Mouse (Mus musculus) C2C12 (cell line): ENCODE data around the gene Sftpa1. TPM values are rescaled to one million over a fixed set of nuclear protein-coding genes. Genes with fewer than 3 reads are reported as not detected.

ENCODE experiments used
- H3K27me3 ChIP-seq: one replicate; pipeline ENCODE4 v1.6.1; 2011; ENCODE audit not compliant: control insufficient read depth, insufficient read depth, insufficient read length
- H3K36me3 ChIP-seq: one replicate; pipeline ENCODE4 v1.6.1; 2011; ENCODE audit not compliant: control insufficient read depth, insufficient read depth
- H3K4me3 ChIP-seq: one replicate; pipeline ENCODE4 v1.5.1; 2011; ENCODE audit warnings: mild to moderate bottlenecking, control low read depth; ENCODE audit not compliant: poor library complexity, insufficient read depth, severe bottlenecking
- H3K79me2 ChIP-seq: one replicate; pipeline ENCODE4 v1.6.1; 2011; ENCODE audit not compliant: control insufficient read depth, insufficient read depth
- H3K79me3 ChIP-seq: one replicate; pipeline ENCODE4 v1.6.1; 2011; ENCODE audit warnings: low read depth, control low read depth
- H3ac ChIP-seq: one replicate; pipeline ENCODE3; 2011; ENCODE audit warnings: low read depth; ENCODE audit not compliant: control insufficient read depth, insufficient read length
- CEBPB ChIP-seq: IDR thresholded peaks from one replicate; pipeline ENCODE4 v1.6.1; 2011; ENCODE audit warnings: low read depth, mild to moderate bottlenecking, control low read depth, moderate library complexity
- CTCF ChIP-seq: IDR thresholded peaks from one replicate; pipeline ENCODE4 v1.5.1; 2011; ENCODE audit not compliant: control insufficient read depth, insufficient read depth, insufficient read length
- FOSL1 ChIP-seq: IDR thresholded peaks from one replicate; pipeline ENCODE4 v1.8.0; 2011; ENCODE audit warnings: mild to moderate bottlenecking, low read length; ENCODE audit not compliant: poor library complexity, insufficient read depth, severe bottlenecking
- MAX ChIP-seq: IDR thresholded peaks from one replicate; pipeline ENCODE4 v1.6.1; 2011; ENCODE audit warnings: mild to moderate bottlenecking, control low read depth
- MYOD1 ChIP-seq: IDR thresholded peaks from one replicate; pipeline ENCODE4 v1.6.1; 2011; ENCODE audit warnings: low read depth; ENCODE audit not compliant: control insufficient read depth, insufficient read length
- MYOG ChIP-seq: IDR thresholded peaks from one replicate; pipeline ENCODE4 v1.6.1; 2011; ENCODE audit not compliant: control insufficient read depth, insufficient read length; ENCODE audit errors: extremely low read depth
- USF1 ChIP-seq: IDR thresholded peaks from one replicate; pipeline ENCODE4 v1.6.1; 2011; ENCODE audit warnings: low read depth, mild to moderate bottlenecking, control low read depth, moderate library complexity
- long read RNA-seq, 2 experiments: library from polyadenylated mRNA; unstranded; transcript quantifications; one replicate each; pipeline ENCODE4 v2.0.0; 2019 to 2020
- polyA plus RNA-seq: library from polyadenylated mRNA; unstranded; fragments of >200 nt; fragmentation: generic; extraction: Trizol; gene quantifications from one replicate; pipeline ENCODE4 v1.2.1, GENCODE M21; 2012; ENCODE audit warnings: missing spikeins

Gene Sftpa1
- not detected for polyA plus RNA-seq
- long read RNA-seq, experiment 1, result 0 reads
- long read RNA-seq, experiment 2, result 0 reads

DNA sequence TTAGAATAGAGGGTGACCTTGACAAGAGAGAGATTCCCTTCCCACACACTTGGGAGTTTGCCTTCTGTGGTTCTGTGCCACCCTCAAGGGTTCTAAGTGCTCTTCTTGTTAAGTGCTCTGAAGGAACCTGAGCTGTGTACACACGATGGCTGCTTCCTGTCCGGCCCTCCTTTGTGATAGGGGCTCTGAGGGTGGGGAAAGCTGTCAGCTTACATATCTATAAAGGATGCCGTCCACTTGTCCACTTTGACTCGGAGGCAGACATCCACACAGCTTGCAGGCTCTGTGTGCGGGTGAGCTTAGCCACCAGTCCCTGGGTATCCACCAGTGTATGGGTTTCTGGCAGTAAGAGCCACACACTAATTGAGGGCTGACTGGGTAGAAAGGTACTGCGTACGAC lies at the start of gene Sftpa1:
Sftpa1 (plus strand) TSS at position 243 of the 400 bp plus-strand sequence.
- Histone ChIP-seq H3K4me3 (no peak within 1 kb of the TSS), H3K36me3 (no peaks in the 10 kb centered on the region), H3ac (no peak within 1 kb of the TSS), H3K27me3 (no peaks in the 10 kb centered on the region), H3K79me2 (no peaks in the 10 kb centered on the region), H3K79me3 (no peaks in the 10 kb centered on the region)
- no peak for TF ChIP-seq MAX

DNA sequence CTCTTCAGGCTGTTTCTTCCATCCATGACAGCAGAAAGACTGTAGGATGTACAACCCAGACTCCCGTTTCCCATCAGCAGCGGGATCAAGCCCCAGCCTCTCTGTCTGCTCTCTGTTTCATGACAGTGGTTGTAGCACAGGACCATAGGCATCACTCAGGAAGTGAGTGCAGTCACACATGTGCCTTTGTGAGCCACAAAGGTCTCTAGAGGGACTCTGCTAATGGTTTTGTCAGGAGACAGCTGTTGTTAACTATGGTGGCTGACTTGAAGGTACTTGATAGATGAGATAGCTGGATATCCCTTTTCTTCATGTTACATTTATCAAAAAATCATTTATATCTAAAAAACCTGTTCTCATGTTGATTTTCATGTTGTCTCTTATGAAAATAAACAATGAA lies 49.2 kb upstream of the Sftpa1 start:
- no peaks in the 10 kb centered on the region for H3K27me3 ChIP-seq

DNA sequence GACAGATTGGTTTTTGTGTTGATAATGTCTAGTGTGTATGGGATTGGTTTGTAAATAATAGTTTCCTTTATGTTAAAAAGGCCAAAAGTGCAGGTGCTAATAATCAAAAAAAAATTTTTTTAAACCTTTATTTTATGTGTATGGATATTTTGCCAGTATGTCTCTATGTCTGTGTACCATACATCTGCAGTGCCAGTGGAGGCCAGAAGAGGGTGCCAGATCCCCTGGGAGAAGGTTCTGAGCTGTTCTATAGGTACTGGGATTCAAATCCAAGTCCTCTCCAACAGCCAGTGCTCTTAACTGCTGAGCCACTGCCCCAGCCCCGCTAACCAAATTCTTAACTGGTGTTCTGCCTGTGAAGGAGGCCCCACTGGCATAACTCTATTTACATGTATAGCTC lies 44.1 kb upstream of the Sftpa1 start:
- TF ChIP-seq CEBPB (no peak), MYOG (no peak), MAX (no peak), CTCF (no peak)
- H3K4me3 ChIP-seq, result no peak overlapping the region

More for the DNA sequence above, 49.2 kb upstream of the Sftpa1 start:
- no peaks in the 10 kb centered on the region for H3K36me3 ChIP-seq
- H3K79me2 ChIP-seq, result no peaks in the 10 kb centered on the region
- no peak overlapping the region for H3K4me3 ChIP-seq
- H3ac ChIP-seq, result no peak overlapping the region
- H3K79me3 ChIP-seq, result no peaks in the 10 kb centered on the region
- no peak for TF ChIP-seq USF1
- no peak for TF ChIP-seq CEBPB
- TF ChIP-seq MAX, result no peak
- TF ChIP-seq MYOD1, result no peak
- TF ChIP-seq FOSL1, result no peak
- TF ChIP-seq CTCF, result no peak
- TF ChIP-seq MYOG, result no peak

DNA sequence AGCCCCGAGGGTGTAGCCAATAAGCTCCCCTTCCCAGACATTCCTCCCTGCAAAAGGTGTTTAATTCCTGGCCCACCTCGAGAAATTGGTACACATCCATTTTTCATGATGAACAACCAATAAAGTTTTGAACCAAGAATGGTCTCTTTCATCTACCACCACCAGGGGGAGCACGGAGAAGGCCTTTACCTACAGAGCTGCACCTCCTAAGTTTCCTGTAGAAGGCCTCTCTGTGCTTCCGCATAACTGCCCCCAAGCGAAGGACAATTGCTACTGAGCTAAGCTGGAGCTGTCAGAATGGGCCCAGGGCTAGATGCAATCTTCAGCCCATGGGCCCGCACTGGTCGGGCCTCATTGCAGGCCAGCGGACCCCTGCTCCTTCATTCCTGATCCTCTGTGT lies 40.8 kb upstream of the Sftpa1 start:
- Histone ChIP-seq H3K36me3 (no peaks in the 10 kb centered on the region), H3K79me3 (no peaks in the 10 kb centered on the region), H3K27me3 (peaks cover 3% of the 10 kb centered on the region), H3K4me3 (no peak overlapping the region), H3K79me2 (no peaks in the 10 kb centered on the region), H3ac (no peak overlapping the region)
- TF ChIP-seq USF1 (no peak), CTCF (no peak), MYOD1 (no peak), MAX (no peak), FOSL1 (no peak), CEBPB (no peak), MYOG (no peak)

More for the DNA sequence above, 44.1 kb upstream of the Sftpa1 start:
- Histone ChIP-seq H3ac (no peak overlapping the region), H3K79me2 (no peaks in the 10 kb centered on the region), H3K79me3 (no peaks in the 10 kb centered on the region), H3K27me3 (peaks cover 3% of the 10 kb centered on the region), H3K36me3 (no peaks in the 10 kb centered on the region)

DNA sequence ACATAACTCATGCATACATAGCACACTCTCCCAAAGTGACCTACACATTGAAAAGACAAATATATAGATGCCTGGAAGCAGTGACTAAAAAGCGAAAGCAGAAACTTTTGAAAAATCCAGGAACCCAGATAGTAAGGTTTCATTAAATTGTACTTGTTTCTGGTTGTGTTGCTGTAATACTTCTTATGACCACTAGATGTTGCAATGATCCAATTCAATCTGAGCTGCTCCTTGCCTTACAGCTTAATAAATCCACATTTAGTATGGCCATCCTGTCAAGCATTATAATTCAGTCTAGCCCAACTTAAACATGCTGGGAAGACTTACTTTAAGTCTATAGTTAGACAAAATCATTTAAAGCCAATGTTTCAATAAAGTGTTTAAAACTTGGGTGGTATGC lies 37.5 kb upstream of the Sftpa1 start:
- TF ChIP-seq MYOG (no peak), CEBPB (no peak), MAX (no peak)
- H3K36me3 ChIP-seq, result no peaks in the 10 kb centered on the region

DNA sequence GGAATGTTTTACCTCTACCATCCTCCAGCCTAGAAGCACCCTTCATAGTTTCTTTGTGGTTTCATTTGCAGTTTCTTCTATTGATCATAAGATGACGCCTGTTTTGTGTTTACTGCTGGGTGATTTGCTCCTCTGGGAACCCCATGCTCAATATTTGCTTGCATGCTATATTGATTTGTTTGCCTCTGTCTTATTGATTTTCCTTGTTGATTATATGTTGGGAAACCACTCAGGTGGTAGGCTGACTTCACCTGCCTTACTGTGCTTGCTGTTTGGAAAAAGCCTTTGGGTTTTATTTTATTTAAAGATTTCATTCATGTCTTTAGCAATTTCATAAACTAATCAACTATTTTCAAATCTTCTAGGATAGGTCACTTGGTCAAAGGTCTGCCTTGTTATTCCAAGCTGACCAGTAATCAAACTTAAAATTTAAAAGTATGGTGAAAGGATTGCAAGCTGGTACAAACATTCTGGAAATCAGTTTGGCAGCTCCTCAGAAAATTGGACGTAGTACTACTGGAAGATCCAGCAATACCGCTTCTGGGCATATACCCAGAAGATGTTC lies 35.2 kb upstream of the Sftpa1 start:
- TF ChIP-seq MYOD1 (no peak), USF1 (no peak)
- no peaks in the 10 kb centered on the region for H3K79me2 ChIP-seq

More for the DNA sequence above, 37.5 kb upstream of the Sftpa1 start:
- Histone ChIP-seq H3K79me3 (no peaks in the 10 kb centered on the region), H3ac (no peak overlapping the region), H3K27me3 (peaks cover 3% of the 10 kb centered on the region), H3K79me2 (no peaks in the 10 kb centered on the region), H3K4me3 (no peak overlapping the region)

More for the DNA sequence above, 35.2 kb upstream of the Sftpa1 start:
- no peak overlapping the region for H3K4me3 ChIP-seq
- no peaks in the 10 kb centered on the region for H3K27me3 ChIP-seq
- no peaks in the 10 kb centered on the region for H3K36me3 ChIP-seq
- H3K79me3 ChIP-seq, result no peaks in the 10 kb centered on the region
- H3ac ChIP-seq, result no peak overlapping the region
